In the genomic region with DNA sequence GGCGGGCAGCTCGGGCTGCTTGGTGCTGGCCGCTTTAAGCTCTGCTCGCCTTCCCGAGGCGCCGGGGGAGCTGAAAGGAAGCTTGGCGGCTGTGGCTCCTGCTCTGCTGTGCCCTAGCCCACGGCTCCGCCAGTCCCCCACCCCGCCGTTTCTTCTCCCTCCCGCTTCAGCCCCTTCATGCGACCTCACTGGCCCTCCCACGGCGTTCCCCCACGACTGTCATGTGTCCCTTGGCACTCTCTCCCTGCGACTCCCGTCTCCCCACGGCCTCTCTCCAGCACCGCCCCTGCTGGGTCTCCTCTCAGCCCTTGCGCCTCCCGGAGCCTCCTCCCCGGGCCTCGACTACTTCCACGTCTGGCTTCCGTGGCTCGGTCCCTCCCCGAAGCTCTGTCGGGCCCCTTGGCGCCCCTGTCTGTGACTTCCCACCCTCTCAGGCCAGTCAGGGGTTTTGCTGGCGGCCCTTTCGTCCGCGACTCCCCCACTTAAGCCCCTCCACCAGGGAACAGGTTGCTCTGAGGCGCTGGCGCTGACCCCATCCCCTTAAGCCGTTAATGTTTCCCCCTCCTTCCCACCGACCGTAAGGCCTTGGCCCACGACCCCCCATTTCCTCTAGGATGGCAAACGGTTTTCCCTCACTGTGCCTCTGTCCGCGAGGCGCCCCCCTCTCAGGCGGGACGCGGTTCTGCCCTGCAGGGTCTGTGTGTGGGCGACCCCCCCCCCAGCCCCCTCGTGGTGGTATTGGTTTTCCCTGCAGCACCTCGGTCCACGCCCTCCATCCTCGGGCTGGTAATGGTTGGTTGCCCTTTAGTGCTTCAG, we compare ENCODE assay signal across 8 mouse cellular contexts. TPM values are rescaled to one million over a fixed set of nuclear protein-coding genes. Genes with fewer than 3 reads are reported as not detected.
DNase-seq lines count a peak whose midpoint lies in the region; ATAC-seq lines count a peak whose summit lies in the region.

No protein-coding gene starts in this region.

- H3K27me3 ChIP-seq in embryonic facial prominence, embryonic 13.5 days = 0 out of 2 replicates have a peak, but pooled peaks cover 12% of the 10 kb centered on the region
- H3K27me3 ChIP-seq in limb, embryonic 15.5 days = no peaks in the 10 kb centered on the region
- H3K27me3 ChIP-seq in midbrain, embryonic 15.5 days (replicated peaks) = no peaks in the 10 kb centered on the region
- H3K27me3 ChIP-seq in stomach, embryonic 14.5 days (ENCODE audit: control insufficient read depth, insufficient read depth, low read length) = no peaks in the 10 kb centered on the region

- H3K4me3 ChIP-seq in embryonic facial prominence, embryonic 13.5 days = peak overlapping the region; percentile 61
- H3K4me3 ChIP-seq in limb, embryonic 15.5 days = peak overlapping the region; percentile 60
- H3K4me3 ChIP-seq in midbrain, embryonic 15.5 days = peak overlapping the region; percentile 61
- peak overlapping the region; percentile 54 for H3K4me3 ChIP-seq in stomach, embryonic 14.5 days (ENCODE audit: low read depth, low read length)

- H3K27ac ChIP-seq in embryonic facial prominence, embryonic 13.5 days = peak overlapping the region; percentile 71
- H3K27ac ChIP-seq in limb, embryonic 15.5 days = peak overlapping the region; percentile 79
- H3K27ac ChIP-seq in midbrain, embryonic 15.5 days = 0 out of 2 replicates have a peak overlapping the region, but pooled peaks have one; percentile 62
- H3K27ac ChIP-seq in stomach, embryonic 14.5 days (ENCODE audit: low read length) = peak overlapping the region; percentile 39

- ATAC-seq in cerebellum, adult (ENCODE audit: insufficient number of reproducible peaks, low FRiP score, low TSS enrichment) = peak; percentile 50; the same call in 1 of the 2 replicates
- ATAC-seq in embryonic facial prominence, embryonic 13.5 days (ENCODE audit: insufficient number of reproducible peaks, insufficient read depth, low FRiP score, low TSS enrichment, low read depth) = peak; percentile 65
- ATAC-seq in limb, embryonic 15.5 days (ENCODE audit: insufficient number of reproducible peaks, low FRiP score, low TSS enrichment, low read depth) = 0 out of 2 replicates have a peak, but pooled peaks have one; percentile 48
- ATAC-seq in midbrain, embryonic 15.5 days (replicated peaks) = peak; percentile 89
- ATAC-seq in stomach, embryonic 14.5 days (ENCODE audit: insufficient number of reproducible peaks, insufficient read depth, low FRiP score, low read depth) = peak; percentile 76

- 24% methylated on average over 49 of the region's 53 CpGs for WGBS in embryonic facial prominence, embryonic 13.5 days
- WGBS in limb, embryonic 15.5 days = 22% methylated on average over 47 of the region's 53 CpGs
- 23% methylated on average over 39 of the region's 53 CpGs for WGBS in midbrain, embryonic 15.5 days
- WGBS in stomach, embryonic 14.5 days = 30% methylated on average over 42 of the region's 53 CpGs

- H3K9me3 ChIP-seq in embryonic facial prominence, embryonic 13.5 days = no peaks in the 10 kb centered on the region
- H3K9me3 ChIP-seq in limb, embryonic 15.5 days = no peaks in the 10 kb centered on the region
- H3K9me3 ChIP-seq in midbrain, embryonic 15.5 days = no peaks in the 10 kb centered on the region
- H3K9me3 ChIP-seq in stomach, embryonic 14.5 days (ENCODE audit: control insufficient read depth, low read depth, low read length) = no peaks in the 10 kb centered on the region

- H3K9ac ChIP-seq in embryonic facial prominence, embryonic 13.5 days = peak overlapping the region; percentile 75
- H3K9ac ChIP-seq in limb, embryonic 15.5 days = peak overlapping the region; percentile 51
- H3K9ac ChIP-seq in midbrain, embryonic 15.5 days = peak overlapping the region; percentile 56
- H3K9ac ChIP-seq in stomach, embryonic 14.5 days (replicated peaks; ENCODE audit: low read depth, low read length) = peak overlapping the region; percentile 45; the same call in 1 of the 2 replicates

- no peaks in the 10 kb centered on the region for H3K36me3 ChIP-seq in embryonic facial prominence, embryonic 13.5 days
- H3K36me3 ChIP-seq in limb, embryonic 15.5 days = no peaks in the 10 kb centered on the region
- H3K36me3 ChIP-seq in midbrain, embryonic 15.5 days (replicated peaks) = no peaks in the 10 kb centered on the region
- H3K36me3 ChIP-seq in stomach, embryonic 14.5 days (ENCODE audit: control insufficient read depth, insufficient read depth, low read length) = no peaks in the 10 kb centered on the region; the same call in 1 of the 2 replicates

- no peak for DNase-seq in cerebellum, postnatal 4 days (ENCODE audit: low spot score in 2 of 2)
- peak; percentile 35 to 64 for DNase-seq in adrenal gland, adult (ENCODE audit: inconsistent age in 2 of 2, low spot score in 1 of 2)
- DNase-seq in heart, postnatal 10 days = peak; percentile 1 to 31

- no peaks in the 10 kb centered on the region for H3K4me1 ChIP-seq in embryonic facial prominence, embryonic 13.5 days
- H3K4me1 ChIP-seq in limb, embryonic 15.5 days = peaks cover 2% of the 10 kb centered on the region; the same call in 1 of the 2 replicates
- no peaks in the 10 kb centered on the region for H3K4me1 ChIP-seq in midbrain, embryonic 15.5 days
- no peaks in the 10 kb centered on the region for H3K4me1 ChIP-seq in stomach, embryonic 14.5 days (ENCODE audit: control insufficient read depth, insufficient read depth, low read length)

- intact Hi-C loops in heart, postnatal 10 days (cut with DNase I) = no loop called here

- H3K4me2 ChIP-seq in embryonic facial prominence, embryonic 13.5 days = peak overlapping the region; percentile 75
- peak overlapping the region; percentile 79 for H3K4me2 ChIP-seq in limb, embryonic 15.5 days
- H3K4me2 ChIP-seq in midbrain, embryonic 15.5 days = peak overlapping the region; percentile 90
- H3K4me2 ChIP-seq in stomach, embryonic 14.5 days (replicated peaks; ENCODE audit: low read depth, low read length) = peak overlapping the region; percentile 65

RNA-seq across cellular contexts. Expression of a gene that starts 0.8 kb away (rescaled TPM):
- 17.5 and 21.8 TPM in 2 replicates for polyA plus RNA-seq in embryonic facial prominence, embryonic 13.5 days (2015; fragmentation: Nextera tagmentation; extraction: Ambion mirVana)
- 10 to 100 TPM in 1 of 2 experiments, 1 to 10 TPM in 1; 8.8 to 10.4 TPM for total RNA-seq in heart, postnatal 10 days (2021)
- 16.9 and 17.2 TPM in 2 replicates for polyA plus RNA-seq in limb, embryonic 15.5 days (2015; fragmentation: Nextera tagmentation; extraction: Ambion mirVana)
- 10.2 and 12.1 TPM in 2 replicates for polyA plus RNA-seq in midbrain, embryonic 15.5 days (2015; fragmentation: Nextera tagmentation; extraction: Ambion mirVana)
- polyA plus RNA-seq in stomach, embryonic 14.5 days (2014; fragmentation: Nextera tagmentation; extraction: Ambion mirVana) = 23.8 and 24.2 TPM in 2 replicates

Comparison
In these comparisons a context has a peak if more than half of its experiments do, and no peak if none do; other contexts are left out.
1. DNase-seq: peak in adrenal gland, adult (2 of 2) and heart, postnatal 10 days (2 of 2); none in cerebellum, postnatal 4 days (0 of 2).
2. Peak in every context shown above with its lines, with median percentiles within 50 percentile points of each other: ATAC-seq, H3K27ac ChIP-seq, H3K4me2 ChIP-seq, H3K4me3 ChIP-seq and H3K9ac ChIP-seq.